Mouse (Mus musculus) effector memory CD4-positive, alpha-beta T cell, adult 5 months (primary cell): ENCODE data around the gene Fam240a. TPM values are rescaled to one million over a fixed set of nuclear protein-coding genes. Genes with fewer than 3 reads are reported as not detected.

Source experiments
- polyA plus RNA-seq: library from polyadenylated mRNA; unstranded; fragments of 100-300 nt; shearing (Covaris generic); gene quantifications from one replicate; pipeline ENCODE4 v1.2.1, GENCODE M21; 2017

Fam240a gene
- not detected for polyA plus RNA-seq

GRCm38 (mm10) chr9:110916786-110917185, at the start of gene Fam240a:
Fam240a (minus strand) TSS chr9:110916861.

GRCm38 (mm10) chr9:110951397-110951796, 34.7 kb upstream of the Fam240a start, which contains the start of gene Lrrc2:
Lrrc2 (plus strand) TSS chr9:110951545.

GRCm38 (mm10) chr9:110945926-110946325, 29.3 kb upstream of the Fam240a start, which contains the start of gene Tdgf1:
Tdgf1 (minus strand) TSS chr9:110946158.

GRCm38 (mm10) chr9:110879998-110880561, 36.6 kb downstream of the Fam240a start, which contains the start of gene Tmie:
Tmie (minus strand) TSS chr9:110880113.

GRCm38 (mm10) chr9:110879191-110879920, 37.3 kb downstream of the Fam240a start, which contains the start of gene Als2cl:
Als2cl (plus strand) TSS chr9:110879870.

Other genes starting within 250 kb of the Fam240a start
- gene Myl3, start 175.0 kb downstream of the Fam240a start, polyA plus RNA-seq = not detected
- gene Pth1r, start 169.7 kb downstream of the Fam240a start, polyA plus RNA-seq = not detected
- gene Prss42, start 118.7 kb downstream of the Fam240a start, polyA plus RNA-seq = not detected
- gene Prss44, start 102.9 kb downstream of the Fam240a start, polyA plus RNA-seq = not detected
- not detected for gene Prss43, start 90.2 kb downstream of the Fam240a start, polyA plus RNA-seq
- gene Prss45, start 82.3 kb downstream of the Fam240a start, polyA plus RNA-seq = not detected
- not detected for gene Prss46, start 72.4 kb downstream of the Fam240a start, polyA plus RNA-seq
- not detected for gene Prss50, start 58.9 kb downstream of the Fam240a start, polyA plus RNA-seq
- gene Als2cl, start 37.0 kb downstream of the Fam240a start, polyA plus RNA-seq = 23.4 TPM
- gene Tmie, start 36.7 kb downstream of the Fam240a start, polyA plus RNA-seq = 0.92 TPM
- 0.57 TPM for gene Tdgf1, start 29.3 kb upstream of the Fam240a start, polyA plus RNA-seq
- gene Lrrc2, start 34.7 kb upstream of the Fam240a start, polyA plus RNA-seq = not detected
- gene Rtp3, start 73.7 kb upstream of the Fam240a start, polyA plus RNA-seq = not detected
- not detected for gene Ltf, start 102.4 kb upstream of the Fam240a start, polyA plus RNA-seq
- gene Ccrl2, start 140.7 kb upstream of the Fam240a start, polyA plus RNA-seq = 11.1 TPM
- gene Lrrfip2, start 200.7 kb upstream of the Fam240a start, polyA plus RNA-seq = 30.8 TPM